Mouse (Mus musculus) inflammation-experienced regulatory T-cells, adult 6 months (primary cell): Measurements from ENCODE around the gene Pla2g5. TPM values are rescaled to one million over a fixed set of nuclear protein-coding genes. Genes with fewer than 3 reads are reported as not detected.

Source experiments
- polyA plus RNA-seq, 3 experiments: library from polyadenylated mRNA; unstranded; fragments of 100-300 nt; shearing (Covaris generic); gene quantifications; one replicate each; pipeline ENCODE4 v1.2.1; 2017

Gene Pla2g5
- polyA plus RNA-seq, 3 experiments from 2014 or later: not detected

Other genes starting within 250 kb of the Pla2g5 start
- gene Vwa5b1, start 227.6 kb downstream of the Pla2g5 start, polyA plus RNA-seq: not detected
- not detected for gene Pla2g2c, start 138.7 kb downstream of the Pla2g5 start, polyA plus RNA-seq
- not detected for gene Ubxn10, start 126.3 kb downstream of the Pla2g5 start, polyA plus RNA-seq
- not detected for gene Pla2g2f, start 105.9 kb downstream of the Pla2g5 start, polyA plus RNA-seq
- gene Pla2g2d, start 87.7 kb downstream of the Pla2g5 start, polyA plus RNA-seq: 1 to 10 TPM in 1 of 3 experiments, under 1 TPM in 2; 0.20 to 3.8 (median 0.67) TPM
- not detected for gene Gm13030, start 10.5 kb upstream of the Pla2g5 start, polyA plus RNA-seq
- gene Pla2g2e, start 14.5 kb upstream of the Pla2g5 start, polyA plus RNA-seq: not detected
- under 1 TPM in 2 of 3 experiments, not detected in 1; 0.29 to 0.54 TPM for gene Otud3, start 50.5 kb upstream of the Pla2g5 start, polyA plus RNA-seq
- not detected for gene Rnf186, start 103.6 kb upstream of the Pla2g5 start, polyA plus RNA-seq
- 10 to 100 TPM; 23.3 to 30.2 (median 30.0) TPM for gene Tmco4, start 109.4 kb upstream of the Pla2g5 start, polyA plus RNA-seq
- gene Htr6, start 212.1 kb upstream of the Pla2g5 start, polyA plus RNA-seq: not detected
- under 1 TPM in 2 of 3 experiments, not detected in 1; 0.60 to 0.82 TPM for gene Nbl1, start 229.5 kb upstream of the Pla2g5 start, polyA plus RNA-seq